Mouse (Mus musculus): ENCODE data around the gene Cdk5rap2.

- no peak for TF ChIP-seq TAL1 (IDR thresholded peaks at IDR 0.05; ENCODE audit: low read length)
- no peak for TF ChIP-seq HCFC1 (IDR thresholded peaks at IDR 0.05; ENCODE audit: low read depth, low read length)
- no peak for TF ChIP-seq CTCF (IDR thresholded peaks at IDR 0.05 in 2 of 3, conservative IDR thresholded peaks at IDR 0.05 in 1 of 3; ENCODE audit: control insufficient read depth in 1 of 3, insufficient read depth in 1 of 3, low read depth in 2 of 3, low read length in 3 of 3, poor library complexity in 1 of 3, severe bottlenecking in 1 of 3)
- no peak for TF ChIP-seq MXI1 (IDR thresholded peaks at IDR 0.05; ENCODE audit: low read depth, low read length)
- no peak for TF ChIP-seq POLR2A (IDR thresholded peaks at IDR 0.05; ENCODE audit: control insufficient read depth in 1 of 2, insufficient read depth in 1 of 2, low read depth in 1 of 2, low read length in 2 of 2, poor library complexity in 1 of 2)
- no peak for TF ChIP-seq SMC3 (IDR thresholded peaks at IDR 0.05; ENCODE audit: low read depth, low read length)
- TF ChIP-seq CHD1 (IDR thresholded peaks at IDR 0.05; ENCODE audit: low read depth, low read length), result no peak
- TF ChIP-seq ZNF384 (IDR thresholded peaks at IDR 0.05; ENCODE audit: low read depth, low read length), result no peak
- TF ChIP-seq EP300 (IDR thresholded peaks at IDR 0.05; ENCODE audit: low read depth in 1 of 2, low read length in 2 of 2), result no peak
- TF ChIP-seq TCF12 (IDR thresholded peaks at IDR 0.05; ENCODE audit: low read depth, low read length), result no peak
- TF ChIP-seq MAFK (IDR thresholded peaks at IDR 0.05; ENCODE audit: borderline replicate concordance, low read depth, low read length), result no peak
- TF ChIP-seq MEF2A (IDR thresholded peaks at IDR 0.05; ENCODE audit: extremely low read depth, insufficient replicate concordance, low read depth, low read length, poor library complexity, severe bottlenecking), result no peak
- TF ChIP-seq MAZ (IDR thresholded peaks at IDR 0.05; ENCODE audit: low read depth, low read length), result no peak
Measured at GRCm38 (mm10) chr4:70386206-70386605, 24.0 kb downstream of the Cdk5rap2 start.

Measured in MEL (cell line).